Mouse (Mus musculus) E14TG2a.4 (cell line): Measurements from ENCODE around the gene Mgat5.
A peak's percentile ranks its signal among the peaks of the same experiment; 100 is the strongest.

Source experiments
- H3K27me3 ChIP-seq: 2 replicates; pipeline ENCODE4 v1.6.1; 2014; ENCODE audit warnings: low read length, control low read depth; ENCODE audit not compliant: insufficient read depth
- H3K36me3 ChIP-seq: 2 replicates; pipeline ENCODE4 v1.6.1; 2014; ENCODE audit warnings: low read length, control low read depth; ENCODE audit not compliant: insufficient read depth
- H3K4me1 ChIP-seq: replicated peaks from 2 replicates; pipeline ENCODE4 v1.6.1; 2014; ENCODE audit warnings: low read depth, low read length, control low read depth
- H3K4me3 ChIP-seq: replicated peaks from 2 replicates; pipeline ENCODE4 v1.5.1; 2014; ENCODE audit warnings: mild to moderate bottlenecking, low read length
- H3K9me3 ChIP-seq: 2 replicates; pipeline ENCODE4 v1.6.1; 2014; ENCODE audit warnings: low read length, control low read depth
- CTCF ChIP-seq: conservative IDR thresholded peaks from 2 replicates; pipeline ENCODE4 v1.5.1; 2014; ENCODE audit warnings: low read length
- NANOG ChIP-seq: IDR thresholded peaks from 2 replicates; pipeline ENCODE4 v1.6.1; 2014; ENCODE audit warnings: borderline replicate concordance, low read length, mixed read lengths
- POU5F1 ChIP-seq: IDR thresholded peaks from 2 replicates; pipeline ENCODE4 v1.6.1; 2014; ENCODE audit warnings: low read length, borderline replicate concordance

Gene Mgat5

DNA sequence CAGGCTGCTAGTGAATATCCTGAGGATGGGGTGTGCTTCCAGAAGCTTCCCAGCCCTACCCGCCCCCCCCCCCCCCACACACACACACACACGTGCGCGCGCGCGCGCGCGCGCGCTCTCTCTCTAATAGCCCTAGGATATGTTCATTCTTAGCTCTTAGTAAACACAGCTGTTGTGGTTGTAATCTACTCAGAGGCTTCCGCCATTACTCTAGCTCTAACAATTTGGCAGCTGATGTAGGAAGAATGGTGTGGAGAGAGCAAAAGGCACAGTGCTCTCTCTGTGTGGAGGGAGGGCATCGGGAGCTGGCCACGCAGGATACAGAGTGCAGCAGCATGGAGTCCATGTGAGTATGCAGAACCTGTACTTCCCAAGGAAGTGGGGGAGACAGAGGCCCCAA, 216.0 kb downstream of the Mgat5 start:
- Histone ChIP-seq H3K4me3 (peak overlapping the region; percentile 48), H3K4me1 (peaks cover 11% of the 10 kb centered on the region), H3K9me3 (no peaks in the 10 kb centered on the region), H3K27me3 (no peaks in the 10 kb centered on the region), H3K36me3 (no peaks in the 10 kb centered on the region)
- TF ChIP-seq NANOG: no peak
- TF ChIP-seq CTCF: no peak
- TF ChIP-seq POU5F1: no peak

GRCm38 (mm10) chr1:127422565-127422964, 217.8 kb downstream of the Mgat5 start:
- TF ChIP-seq NANOG (no peak), POU5F1 (no peak), CTCF (no peak)
- no peak overlapping the region for H3K4me3 ChIP-seq
- no peaks in the 10 kb centered on the region for H3K27me3 ChIP-seq

DNA sequence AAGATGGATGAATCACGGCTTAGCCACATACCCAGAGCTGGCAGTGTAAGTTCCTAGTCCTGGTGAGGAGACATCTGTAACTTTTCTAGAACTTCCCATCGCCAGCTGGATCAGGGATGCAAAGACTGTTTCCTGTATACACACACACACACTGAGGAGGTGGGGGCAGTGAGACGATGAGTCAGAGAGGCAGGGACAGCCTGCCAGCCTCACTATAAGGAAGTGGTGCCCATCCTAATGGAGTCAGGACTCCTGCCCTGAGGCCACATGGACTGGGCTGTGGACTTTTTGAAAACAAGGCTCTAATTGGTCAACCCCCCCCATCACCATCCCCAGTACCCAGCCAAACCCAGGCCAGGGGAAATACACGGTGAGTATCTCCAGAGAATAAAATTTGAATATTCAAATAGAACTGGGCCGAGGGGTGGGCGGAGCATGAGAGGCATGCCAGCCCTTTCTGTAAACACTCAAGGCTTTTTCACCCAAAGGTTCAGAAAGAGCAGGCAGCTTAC, 220.3 kb downstream of the Mgat5 start:
- H3K36me3 ChIP-seq: no peaks in the 10 kb centered on the region
- H3K27me3 ChIP-seq: no peaks in the 10 kb centered on the region
- TF ChIP-seq POU5F1 (no peak), NANOG (no peak), CTCF (no peak)
- H3K4me1 ChIP-seq: peaks cover 11% of the 10 kb centered on the region
- no peaks in the 10 kb centered on the region for H3K9me3 ChIP-seq
- H3K4me3 ChIP-seq: no peak overlapping the region

More at GRCm38 (mm10) chr1:127422565-127422964, 217.8 kb downstream of the Mgat5 start:
- Histone ChIP-seq H3K36me3 (no peaks in the 10 kb centered on the region), H3K4me1 (peaks cover 11% of the 10 kb centered on the region), H3K9me3 (no peaks in the 10 kb centered on the region)

GRCm38 (mm10) chr1:127430290-127430689, 225.5 kb downstream of the Mgat5 start:
- H3K36me3 ChIP-seq: no peaks in the 10 kb centered on the region
- TF ChIP-seq CTCF (no peak), NANOG (no peak)
- no peaks in the 10 kb centered on the region for H3K9me3 ChIP-seq
- 0 out of 2 replicates have a peak, but pooled peaks cover 5% of the 10 kb centered on the region for H3K4me1 ChIP-seq
- no peaks in the 10 kb centered on the region for H3K27me3 ChIP-seq
- H3K4me3 ChIP-seq: no peak overlapping the region

GRCm38 (mm10) chr1:127434829-127435228, 230.0 kb downstream of the Mgat5 start:
- Histone ChIP-seq H3K4me3 (no peak overlapping the region), H3K4me1 (peaks cover 23% of the 10 kb centered on the region), H3K36me3 (no peaks in the 10 kb centered on the region), H3K9me3 (no peaks in the 10 kb centered on the region), H3K27me3 (no peaks in the 10 kb centered on the region)
- TF ChIP-seq NANOG (no peak), CTCF (no peak), POU5F1 (no peak)

DNA sequence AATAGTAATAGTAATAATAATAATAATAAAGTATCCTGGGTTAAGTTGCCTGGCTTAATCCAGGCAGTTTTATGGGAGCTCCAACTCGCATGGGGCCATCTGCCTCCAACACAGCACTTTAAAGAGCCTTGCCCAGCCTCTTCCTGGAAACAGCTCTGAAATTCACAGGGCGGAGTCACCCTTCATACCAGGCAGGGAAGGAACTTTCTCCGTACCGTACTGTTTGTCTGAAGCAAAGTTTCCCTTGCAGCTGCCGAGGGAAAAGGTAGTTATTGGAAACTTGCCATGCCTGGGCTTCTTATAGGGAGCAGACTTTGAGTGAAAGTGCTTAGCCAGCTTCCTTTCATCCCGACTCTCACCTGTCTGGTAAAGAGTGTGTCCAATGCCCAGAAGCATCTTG, 232.3 kb downstream of the Mgat5 start:
- Histone ChIP-seq H3K9me3 (no peaks in the 10 kb centered on the region), H3K27me3 (no peaks in the 10 kb centered on the region), H3K4me3 (no peak overlapping the region), H3K36me3 (no peaks in the 10 kb centered on the region), H3K4me1 (peaks cover 23% of the 10 kb centered on the region)
- TF ChIP-seq CTCF (no peak), NANOG (no peak), POU5F1 (no peak)

DNA sequence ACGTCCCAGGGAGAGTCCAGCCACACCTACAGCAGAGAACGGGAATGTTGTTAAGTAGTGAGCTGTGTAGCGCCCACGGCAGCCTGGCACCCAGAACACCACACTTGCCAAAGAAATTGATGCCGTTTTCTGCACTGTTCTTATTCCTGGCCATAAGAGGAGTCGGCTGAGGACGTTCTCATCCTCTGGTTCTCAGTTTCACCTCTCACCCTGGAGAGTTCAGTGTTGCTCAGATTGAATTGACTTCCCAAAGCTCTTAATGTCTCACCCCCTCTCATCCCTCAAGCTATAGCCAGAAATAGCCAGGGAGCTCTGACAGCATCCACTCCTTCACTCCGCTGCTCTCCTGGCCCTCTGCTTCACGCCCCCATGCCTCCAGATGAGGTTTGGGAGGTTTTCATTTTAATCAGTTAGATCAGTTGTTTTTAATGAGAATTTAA, 234.7 kb downstream of the Mgat5 start:
- no peaks in the 10 kb centered on the region for H3K9me3 ChIP-seq
- peaks cover 20% of the 10 kb centered on the region for H3K4me1 ChIP-seq
- no peak for TF ChIP-seq POU5F1
- no peak for TF ChIP-seq NANOG
- TF ChIP-seq CTCF: no peak
- H3K27me3 ChIP-seq: no peaks in the 10 kb centered on the region
- no peaks in the 10 kb centered on the region for H3K36me3 ChIP-seq
- H3K4me3 ChIP-seq: no peak overlapping the region

DNA sequence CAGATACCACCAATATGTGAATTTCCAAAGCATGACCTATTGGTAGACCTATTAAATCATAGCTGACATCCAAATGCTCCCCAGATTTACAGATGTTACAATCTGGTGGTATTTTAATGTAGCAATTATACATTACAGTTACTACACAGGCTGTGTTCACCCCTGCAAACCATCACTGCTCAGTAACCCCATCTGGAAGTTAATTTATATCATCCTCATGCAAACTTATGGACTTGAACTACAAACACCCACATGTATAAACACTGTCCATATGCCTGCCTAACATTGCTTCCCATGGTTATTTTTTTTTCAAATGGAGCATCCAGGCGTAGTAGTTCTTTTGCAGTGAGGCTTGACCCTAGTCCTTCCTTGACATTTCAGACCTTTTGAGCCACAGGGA, 236.2 kb downstream of the Mgat5 start:
- peaks cover 20% of the 10 kb centered on the region for H3K4me1 ChIP-seq
- no peak for TF ChIP-seq NANOG
- TF ChIP-seq CTCF: no peak
- TF ChIP-seq POU5F1: no peak
- H3K36me3 ChIP-seq: no peaks in the 10 kb centered on the region
- H3K4me3 ChIP-seq: no peak overlapping the region
- H3K27me3 ChIP-seq: no peaks in the 10 kb centered on the region
- no peaks in the 10 kb centered on the region for H3K9me3 ChIP-seq

DNA sequence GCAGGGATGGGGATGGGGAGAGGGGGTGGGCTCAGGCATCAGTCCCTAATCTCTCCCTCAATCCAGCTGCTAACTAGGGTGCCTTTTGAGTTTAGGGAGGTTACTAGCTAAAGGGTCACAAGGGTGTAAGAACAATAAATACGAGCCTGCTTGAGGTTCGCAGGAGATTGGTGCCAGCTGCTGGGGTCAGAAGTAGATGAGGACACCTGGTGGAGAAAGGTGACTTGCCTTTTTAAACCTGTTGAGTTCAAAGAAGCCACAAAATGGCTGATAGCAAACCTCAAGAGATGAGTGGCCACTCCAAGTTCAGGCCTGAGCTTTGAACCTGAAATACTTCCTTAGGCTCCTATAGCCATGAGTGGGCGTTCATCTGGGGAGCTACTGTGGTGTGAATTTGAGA, 236.9 kb downstream of the Mgat5 start:
- TF ChIP-seq NANOG (no peak), CTCF (no peak), POU5F1 (no peak)
- H3K36me3 ChIP-seq: no peaks in the 10 kb centered on the region
- peaks cover 16% of the 10 kb centered on the region for H3K4me1 ChIP-seq
- no peaks in the 10 kb centered on the region for H3K27me3 ChIP-seq
- H3K4me3 ChIP-seq: no peak overlapping the region
- no peaks in the 10 kb centered on the region for H3K9me3 ChIP-seq
